8 mouse cellular contexts compared by ENCODE assay signal in the genomic region with DNA sequence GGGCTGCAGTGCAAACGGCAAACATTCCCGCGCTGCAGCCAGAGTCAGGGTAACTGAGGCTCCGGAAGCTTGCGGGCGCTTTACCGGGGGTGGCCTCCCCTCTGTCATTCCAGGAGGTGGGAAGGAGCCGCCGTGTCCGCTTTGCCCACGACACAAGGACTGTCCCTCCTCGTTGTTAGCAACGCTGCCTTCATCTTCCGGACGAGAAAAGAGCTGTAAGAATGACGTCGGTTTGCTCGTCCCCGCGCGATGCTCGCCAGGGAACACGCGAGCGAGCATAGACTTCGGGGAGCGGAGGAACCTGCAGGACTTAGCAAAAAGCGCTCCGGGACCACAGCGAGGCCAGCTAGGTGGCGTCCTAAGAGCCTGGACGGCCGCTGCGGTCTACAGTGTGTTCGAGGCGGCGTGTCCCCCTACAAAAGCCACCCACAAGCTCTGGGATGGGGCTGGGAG. TPM values are rescaled to one million over a fixed set of nuclear protein-coding genes. Genes with fewer than 3 reads are reported as not detected.
A peak's percentile ranks its signal among the peaks of the same experiment; 100 is the strongest.
DNase-seq lines count a peak whose midpoint lies in the region; ATAC-seq lines count a peak whose summit lies in the region.

No protein-coding gene starts in this region.

- peak overlapping the region; percentile 85 for H3K9ac ChIP-seq in hindbrain, embryonic 13.5 days

- peak overlapping the region; percentile 96 for H3K27ac ChIP-seq in hindbrain, embryonic 13.5 days

- peaks cover 8% of the 10 kb centered on the region for H3K4me1 ChIP-seq in hindbrain, embryonic 13.5 days (replicated peaks)

- under 1% methylated on average over 37 of the region's 37 CpGs for WGBS in hindbrain, embryonic 13.5 days

- no peaks in the 10 kb centered on the region for H3K9me3 ChIP-seq in hindbrain, embryonic 13.5 days

- peak; percentile 89 for ATAC-seq in frontal cortex, adult (ENCODE audit: low TSS enrichment)
- peak; percentile 78 for ATAC-seq in hindbrain, embryonic 13.5 days (ENCODE audit: low FRiP score)

- peak; percentile 88 for DNase-seq in NIH3T3 (ENCODE audit: low read depth)
- peak; percentile 56 for DNase-seq in cerebellum, adult 8-10 months
- DNase-seq in layer of hippocampus, postnatal 36 days = peak; percentile 58 to 59
- DNase-seq in lung, postnatal 25 days (ENCODE audit: low spot score) = peak; percentile 48
- peak; percentile 52 for DNase-seq in ovary, postnatal 36 days (ENCODE audit: low spot score)
- peak; percentile 71 for DNase-seq in thymus, postnatal 14 days

- peak overlapping the region; percentile 77 for H3K4me2 ChIP-seq in hindbrain, embryonic 13.5 days

- H3K36me3 ChIP-seq in hindbrain, embryonic 13.5 days = peaks cover 10% of the 10 kb centered on the region

- H3K27me3 ChIP-seq in hindbrain, embryonic 13.5 days = no peaks in the 10 kb centered on the region

- H3K4me3 ChIP-seq in hindbrain, embryonic 13.5 days = peak overlapping the region; percentile 75

RNA-seq across cellular contexts. Expression of a gene that starts 0.6 kb away (rescaled TPM):
- polyA plus RNA-seq in hindbrain, embryonic 13.5 days (2015; fragmentation: Nextera tagmentation; extraction: Ambion mirVana) = 24.2 and 26.1 TPM in 2 replicates
- 1 to 10 TPM; 4.7 to 5.2 TPM for total RNA-seq in layer of hippocampus, postnatal 36 days (2021)

RNA-seq across cellular contexts. Expression of a gene that starts 49.5 kb away (rescaled TPM):
- polyA plus RNA-seq in hindbrain, embryonic 13.5 days (2015; fragmentation: Nextera tagmentation; extraction: Ambion mirVana) = 25.9 and 28.3 TPM in 2 replicates
- 10 to 100 TPM; 26.4 to 32.3 TPM for total RNA-seq in layer of hippocampus, postnatal 36 days (2021)

Comparison
In these comparisons a context has a peak if more than half of its experiments do, and no peak if none do; other contexts are left out.
1. Peak in every context shown above with its lines: DNase-seq, ATAC-seq, H3K4me3 ChIP-seq and H3K27ac ChIP-seq.